Mouse (Mus musculus) ES-E14 (cell line): Measurements from ENCODE around the gene Slc22a20.

Experiments used
- HCFC1 ChIP-seq: IDR thresholded peaks from 2 replicates; pipeline ENCODE4 v1.6.1; 2012; ENCODE audit warnings: low read length, inconsistent platforms, borderline replicate concordance; ENCODE audit not compliant: insufficient read depth
- MAFK ChIP-seq: IDR thresholded peaks from 2 replicates; pipeline ENCODE4 v1.6.1; 2014; ENCODE audit warnings: mild to moderate bottlenecking, low read depth, low read length, inconsistent platforms; ENCODE audit not compliant: insufficient read depth
- ZC3H11A ChIP-seq: IDR thresholded peaks from 2 replicates; pipeline ENCODE4 v1.6.1; 2012; ENCODE audit warnings: low read depth, mild to moderate bottlenecking, inconsistent platforms, low read length, borderline replicate concordance

GRCm38 (mm10) chr19:5962651-5963050 is 23.3 kb downstream of the Slc22a20 start:
- no peak for TF ChIP-seq MAFK
- no peak for TF ChIP-seq ZC3H11A
- no peak for TF ChIP-seq HCFC1
